Mouse (Mus musculus): ENCODE data around the gene Slc16a3.
A peak's percentile ranks its signal among the peaks of the same experiment; 100 is the strongest.

DNA sequence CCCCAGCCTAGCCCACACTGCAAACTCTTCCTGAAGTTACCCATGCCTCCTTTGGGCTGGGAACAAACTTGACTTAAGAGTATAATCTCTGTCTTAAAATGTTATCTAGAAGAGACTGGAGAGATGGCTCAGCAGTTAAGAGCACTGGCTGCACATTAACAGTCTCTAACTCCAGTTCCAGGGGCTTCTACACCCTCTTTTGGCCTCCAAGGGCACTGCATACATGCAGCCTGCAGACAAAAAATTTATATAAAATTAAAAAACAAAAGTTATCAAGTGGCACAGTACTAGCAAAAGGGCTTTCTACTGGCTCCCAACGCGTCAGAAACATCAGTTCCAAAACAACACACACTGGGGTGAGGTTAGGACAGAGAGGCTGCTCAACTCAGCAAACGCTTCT, 39.3 kb downstream of the Slc16a3 start:
- peak; percentile 34 for TF ChIP-seq CTCF (IDR thresholded peaks at IDR 0.05; ENCODE audit: low read depth)
- TF ChIP-seq EP300 (optimal IDR thresholded peaks at IDR 0.05): no peak
